Mouse (Mus musculus) lung, adult 18-20 months (tissue): ENCODE measurements around the gene Med13l.

Source experiments
- DNase-seq, 2 experiments: peaks; one replicate each; pipeline ENCODE4 v3.0.0; 2022; ENCODE audit warnings: mixed read lengths in 2 of 2

Gene Med13l

GRCm38 (mm10) chr5:118594470-118595236 lies 34.2 kb downstream of the Med13l start:
- peak; percentile 45 to 62 for DNase-seq

DNA sequence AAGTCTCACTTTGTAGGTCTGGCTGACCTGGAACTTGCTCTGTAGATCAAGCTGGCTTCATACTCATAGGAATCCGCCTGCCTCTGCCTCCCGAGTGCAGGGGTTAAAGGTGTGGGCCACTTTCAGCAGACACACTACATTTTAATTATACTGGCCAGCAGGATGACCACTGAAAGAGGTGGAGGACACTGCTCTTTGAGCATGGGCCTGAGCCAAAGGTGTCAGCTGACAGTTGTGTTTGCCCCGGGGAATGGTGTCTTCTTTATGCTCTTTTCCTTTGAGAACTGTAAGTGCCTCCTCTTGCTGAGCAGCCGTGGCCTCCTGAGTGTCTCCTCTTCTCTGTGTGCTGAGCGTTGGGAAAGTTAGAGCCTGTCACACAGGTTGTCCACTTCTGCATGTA lies 35.4 kb downstream of the Med13l start:
- no peak for DNase-seq

DNA sequence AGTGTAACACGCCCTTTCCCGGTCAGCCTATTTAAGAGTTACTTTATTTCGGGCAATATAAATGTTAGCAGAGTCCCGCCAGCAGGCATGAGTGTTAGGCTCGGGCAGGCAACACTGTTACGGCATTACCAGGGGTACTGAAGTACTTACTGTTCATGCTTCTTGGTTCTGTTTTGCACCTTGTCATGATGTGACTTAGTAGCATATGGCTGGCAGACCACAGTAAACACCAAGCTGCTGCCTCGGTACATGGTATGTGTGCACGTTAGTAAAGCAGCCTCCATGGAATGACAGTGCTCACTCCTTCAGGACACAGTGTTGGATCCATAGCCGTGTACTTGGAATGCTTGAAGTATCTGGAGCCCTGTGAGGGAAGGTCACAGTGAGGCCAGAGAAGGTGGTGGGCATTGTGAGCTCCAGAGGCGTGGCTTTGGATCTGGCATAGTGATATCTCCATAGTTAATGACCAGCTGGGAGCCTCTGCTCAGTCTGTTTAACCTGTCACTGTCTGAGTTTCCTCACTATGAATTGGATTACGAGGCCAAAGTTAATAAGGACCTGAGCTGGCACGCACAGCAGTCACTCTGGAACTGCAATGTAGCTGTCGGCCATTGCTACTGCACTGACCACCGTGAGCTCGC lies 36.1 kb downstream of the Med13l start:
- DNase-seq = no peak

GRCm38 (mm10) chr5:118598601-118599000 lies 38.1 kb downstream of the Med13l start:
- no peak for DNase-seq

DNA sequence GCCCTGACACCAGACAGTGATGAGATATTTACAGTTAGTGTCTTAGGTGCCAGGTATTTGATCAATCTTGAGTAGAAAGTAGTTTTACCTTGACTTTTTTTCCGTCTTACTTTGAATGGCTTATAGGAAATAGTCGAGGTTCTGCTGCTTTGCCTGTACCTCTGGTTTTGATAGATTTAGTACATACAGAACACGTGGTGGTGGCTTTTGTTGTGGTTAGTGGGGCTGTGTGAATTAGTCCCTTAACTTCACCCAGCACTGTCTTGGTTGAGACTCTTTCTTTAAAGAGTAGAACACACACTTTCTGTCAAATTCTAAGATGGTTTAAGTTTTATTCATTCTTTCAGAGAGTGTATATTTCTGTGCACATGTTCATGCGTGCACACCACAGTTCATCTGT lies 41.0 kb downstream of the Med13l start:
- no peak for DNase-seq

- DNase-seq = no peak
These were observed 42.2 kb downstream of the Med13l start for GRCm38 (mm10) chr5:118602706-118603105.

DNA sequence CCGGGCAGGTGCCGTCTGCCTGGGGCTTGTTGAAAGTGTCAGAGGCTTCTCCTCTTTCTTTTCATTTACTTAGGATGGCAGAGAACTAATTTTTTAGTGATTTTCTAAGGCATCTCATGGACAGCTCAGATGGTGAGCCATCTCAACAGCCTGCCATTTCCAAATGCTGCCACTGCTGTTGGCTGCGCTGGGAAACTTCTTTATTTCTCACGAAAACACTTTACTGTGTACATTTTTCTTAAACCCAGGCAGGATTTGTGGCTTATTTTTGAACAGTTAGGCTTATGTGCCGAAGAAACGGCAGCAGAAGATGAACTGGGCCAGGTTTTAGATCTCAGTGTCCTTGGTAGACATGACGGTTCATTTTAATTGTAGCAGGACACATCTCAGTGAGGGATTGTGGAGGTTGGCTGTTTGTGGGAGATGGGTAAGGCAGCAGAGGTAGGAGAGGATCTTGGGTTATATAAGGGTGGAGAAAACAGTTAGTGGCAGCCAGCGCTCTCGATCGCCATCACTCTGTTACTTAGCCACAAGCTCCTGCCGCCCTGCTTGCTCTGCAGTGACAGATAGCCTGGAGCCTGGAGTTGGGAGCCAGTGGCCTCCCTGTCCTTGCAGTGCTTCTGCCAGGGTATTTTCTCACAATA lies 45.1 kb downstream of the Med13l start:
- DNase-seq = no peak

DNA sequence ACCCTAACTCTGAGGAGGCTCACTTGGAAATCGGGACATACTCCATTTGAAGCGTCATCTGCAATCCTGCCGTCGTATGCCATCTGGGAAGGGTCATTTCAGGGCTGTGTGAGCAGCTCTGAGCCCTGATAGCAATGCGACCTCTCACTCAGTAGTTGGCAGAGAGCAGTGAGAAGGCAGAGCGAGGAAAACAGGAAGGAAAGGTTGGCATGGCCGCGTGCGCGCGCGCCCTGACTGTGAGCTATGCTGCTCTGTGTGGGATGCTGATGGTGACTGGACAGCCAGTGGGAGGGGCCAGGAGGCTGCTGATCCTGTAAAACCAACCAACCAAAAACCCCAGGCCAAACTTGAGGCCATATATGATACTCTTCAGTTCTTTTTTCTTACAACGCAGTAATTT lies 46.2 kb downstream of the Med13l start:
- DNase-seq = peak; percentile 35 to 40

DNA sequence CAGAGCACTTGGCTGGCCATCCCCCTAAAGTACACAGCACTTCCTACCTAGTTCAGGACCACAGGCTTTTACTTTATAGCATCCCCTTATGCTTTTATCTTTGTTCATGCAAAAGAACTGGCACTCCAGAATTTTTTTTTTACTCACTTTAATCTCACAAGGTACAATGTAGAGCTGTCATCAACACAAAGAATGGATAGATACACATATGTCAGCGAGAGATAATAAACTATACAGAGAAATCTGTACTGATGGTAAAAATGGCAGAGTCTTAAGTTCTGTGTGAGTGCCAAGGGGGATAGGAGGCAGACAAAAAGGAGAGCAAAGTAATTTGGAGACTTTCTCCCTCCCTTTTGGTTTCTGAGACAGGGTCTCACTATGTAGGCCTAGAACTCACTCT lies 47.4 kb downstream of the Med13l start:
- no peak for DNase-seq

DNA sequence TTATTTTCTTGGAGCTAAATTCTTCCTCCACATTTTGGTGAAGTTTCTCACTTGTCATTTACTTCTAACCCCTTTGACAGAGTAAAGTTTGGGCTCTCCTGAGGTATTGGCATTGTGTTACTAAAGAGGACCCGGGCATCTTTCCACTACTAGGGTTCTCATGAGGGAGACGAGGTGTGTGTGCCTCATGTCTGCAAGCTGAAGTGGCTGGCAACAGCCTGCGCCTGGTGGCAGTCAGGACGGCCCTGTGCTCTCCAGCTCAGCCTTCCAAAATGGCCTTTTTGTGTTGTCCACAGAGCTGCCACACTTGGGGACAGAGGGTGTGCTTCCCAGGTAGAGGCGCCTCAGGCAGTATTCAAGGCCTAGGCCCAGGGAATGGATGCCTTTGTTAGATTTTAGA lies 50.0 kb downstream of the Med13l start:
- no peak for DNase-seq

DNA sequence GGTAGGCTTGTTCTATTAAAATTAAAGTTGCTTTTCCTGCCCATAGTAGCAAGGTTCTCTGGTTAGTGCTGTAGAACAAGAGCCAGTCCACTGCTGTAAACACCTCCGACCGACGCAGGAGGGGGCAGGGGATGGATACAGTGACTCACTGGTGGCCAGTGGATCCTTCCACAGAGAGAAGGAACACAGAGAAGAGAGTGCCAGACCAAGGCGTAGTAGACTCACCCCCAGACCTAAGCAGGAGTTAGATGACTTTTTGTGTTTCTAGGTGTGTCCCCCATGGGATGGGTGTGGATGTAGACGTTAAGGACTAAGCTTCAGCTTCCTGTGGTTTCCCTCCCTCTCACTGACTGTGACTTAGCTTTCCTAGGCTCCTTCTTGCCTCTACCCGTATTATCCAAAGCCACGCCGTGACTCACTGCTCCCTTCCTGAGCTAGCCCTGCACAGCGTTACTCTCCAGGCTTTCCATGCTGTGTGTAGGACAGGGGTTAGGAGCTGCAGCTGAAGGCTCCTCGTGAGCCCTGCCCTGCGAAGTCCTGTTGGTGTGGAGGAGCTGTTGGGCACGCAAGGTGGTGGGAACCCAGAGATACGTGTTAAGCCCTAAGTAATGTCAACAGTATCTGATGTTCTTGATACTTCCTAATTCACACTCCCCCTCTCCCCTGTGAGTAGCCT lies 52.6 kb downstream of the Med13l start:
- DNase-seq = no peak

GRCm38 (mm10) chr5:118613704-118614103 lies 53.2 kb downstream of the Med13l start:
- DNase-seq = no peak

- no peak for DNase-seq
These were observed 53.6 kb downstream of the Med13l start for GRCm38 (mm10) chr5:118614116-118614515.

GRCm38 (mm10) chr5:118614571-118614981 lies 54.1 kb downstream of the Med13l start:
- DNase-seq = no peak

DNA sequence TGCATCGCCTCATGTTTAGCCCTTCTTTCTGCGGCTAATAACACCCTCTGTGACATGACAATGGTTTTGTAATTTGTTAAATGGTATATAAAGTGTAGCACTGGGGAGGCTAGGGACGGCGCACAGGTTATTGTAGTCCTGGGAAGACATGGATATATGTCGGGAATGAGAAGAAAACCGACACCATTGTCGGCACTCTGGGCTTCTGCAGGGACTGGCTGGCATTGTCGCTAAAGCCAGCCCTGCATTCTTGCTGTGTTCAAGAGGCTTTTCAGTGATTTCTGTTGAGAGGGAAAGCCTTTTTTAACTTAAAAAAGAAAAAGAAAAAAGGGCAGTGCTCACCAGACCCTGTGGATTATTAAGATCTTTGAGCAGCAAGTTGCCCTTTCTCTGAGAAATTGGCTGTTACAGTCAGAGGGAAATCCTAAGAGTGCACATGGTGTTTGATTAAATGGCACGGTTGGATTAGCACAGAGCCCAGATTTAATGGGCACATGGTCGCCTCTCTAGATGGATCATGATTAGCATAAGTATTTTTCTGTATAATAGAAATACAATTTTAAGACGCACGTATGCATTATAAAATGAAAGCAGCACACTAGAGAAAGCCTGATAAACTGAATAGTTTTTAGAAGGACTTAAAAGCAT lies 58.6 kb downstream of the Med13l start:
- no peak for DNase-seq

DNA sequence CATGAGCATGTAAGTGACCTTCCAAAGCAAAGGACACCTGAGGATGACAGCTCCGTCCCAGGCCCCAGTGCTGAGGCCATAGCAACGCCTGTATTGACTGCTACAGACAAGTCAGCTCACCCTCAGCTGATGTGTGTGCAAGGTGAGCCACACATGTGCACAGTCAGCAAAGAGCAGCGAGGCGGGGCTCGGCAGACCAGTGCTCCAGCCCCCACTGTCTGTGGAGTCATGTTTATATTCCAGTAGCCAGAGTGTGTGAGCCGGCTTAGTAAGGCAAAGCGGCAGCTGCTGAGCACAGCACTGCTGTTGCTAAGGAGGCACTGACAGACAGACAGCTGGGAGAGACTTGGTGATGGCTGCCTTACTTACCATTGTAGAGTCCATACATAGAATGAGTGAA lies 59.3 kb downstream of the Med13l start:
- no peak for DNase-seq

- DNase-seq = no peak
These were observed 59.9 kb downstream of the Med13l start for GRCm38 (mm10) chr5:118620330-118620910.

DNA sequence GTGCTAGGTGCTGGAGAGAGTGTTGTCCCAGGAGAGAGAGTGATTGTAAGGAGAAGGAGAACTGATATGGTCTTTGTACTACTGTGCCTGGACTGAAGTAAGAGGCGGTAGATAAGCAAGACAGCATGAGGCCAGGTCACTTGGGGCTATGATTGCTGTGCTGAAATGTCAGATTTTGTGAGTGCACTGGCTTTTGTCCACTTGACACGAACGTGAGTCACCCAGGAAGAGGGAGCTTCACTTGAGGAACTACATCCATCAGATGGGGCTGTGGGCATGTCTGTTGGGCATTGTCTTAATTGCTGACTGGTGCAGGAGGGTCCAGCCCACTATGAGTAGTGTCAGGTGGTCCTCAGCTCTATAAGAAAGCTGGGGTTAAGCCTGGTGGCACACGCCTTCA lies 61.4 kb downstream of the Med13l start:
- DNase-seq = no peak

- no peak for DNase-seq
These were observed 61.9 kb downstream of the Med13l start for GRCm38 (mm10) chr5:118622346-118622745.

GRCm38 (mm10) chr5:118623797-118624196 lies 63.3 kb downstream of the Med13l start:
- no peak for DNase-seq

- no peak for DNase-seq
These were observed 67.2 kb downstream of the Med13l start for GRCm38 (mm10) chr5:118627630-118628029.

GRCm38 (mm10) chr5:118628211-118628610 lies 67.7 kb downstream of the Med13l start:
- no peak for DNase-seq

DNA sequence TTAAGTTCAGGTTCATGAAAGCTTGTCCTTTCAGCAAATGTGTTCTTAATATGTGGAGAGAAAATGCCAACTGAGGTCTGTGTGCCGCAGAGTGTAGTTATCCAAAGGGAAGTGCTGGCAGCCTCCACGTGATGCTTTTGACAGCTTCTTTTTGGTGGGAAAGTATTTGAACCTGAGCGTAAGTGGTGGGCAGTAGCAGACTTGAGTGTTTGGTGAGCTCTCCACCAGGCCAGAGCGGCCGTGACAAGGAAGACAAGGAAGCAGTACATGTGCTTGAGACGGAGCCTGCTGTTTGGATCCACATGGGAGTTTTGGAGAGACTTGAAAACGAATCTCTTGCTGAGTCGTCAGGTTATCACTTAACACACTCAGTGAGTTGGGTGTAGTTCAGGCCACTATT lies 71.9 kb downstream of the Med13l start:
- DNase-seq = peak; percentile 49 to 53
